Mouse (Mus musculus) midbrain, embryonic 13.5 days (tissue): Measurements from ENCODE around the gene Nppa. TPM values are rescaled to one million over a fixed set of nuclear protein-coding genes. Genes with fewer than 3 reads are reported as not detected.

Experiments used
- ATAC-seq: fragments of 200-750 bp; cut with Nextera tagmentation; 2 replicates; pipeline ENCODE4 v1.8.0; 2017; ENCODE audit warnings: mild to moderate bottlenecking, moderate TSS enrichment, moderate library complexity
- H3K27ac ChIP-seq: fragments of 300-500 bp; sonication (generic); 2 replicates; pipeline ENCODE4 v1.5.1; 2015; ENCODE audit warnings: inconsistent platforms, mild to moderate bottlenecking, moderate library complexity
- H3K27me3 ChIP-seq: fragments of 300-500 bp; sonication (generic); 2 replicates; pipeline ENCODE4 v1.6.1; 2015; ENCODE audit warnings: mild to moderate bottlenecking, inconsistent platforms
- H3K36me3 ChIP-seq: fragments of 300-500 bp; sonication (generic); 2 replicates; pipeline ENCODE4 v1.6.1; 2015; ENCODE audit warnings: mild to moderate bottlenecking, inconsistent platforms
- H3K4me1 ChIP-seq: fragments of 300-500 bp; sonication (generic); replicated peaks from 2 replicates; pipeline ENCODE4 v1.6.1; 2015; ENCODE audit warnings: inconsistent platforms
- H3K4me2 ChIP-seq: fragments of 300-500 bp; sonication (generic); replicated peaks from 2 replicates; pipeline ENCODE4 v1.6.1; 2015; ENCODE audit warnings: moderate library complexity, mild to moderate bottlenecking, inconsistent platforms
- H3K4me3 ChIP-seq: fragments of 300-500 bp; sonication (generic); replicated peaks from 2 replicates; pipeline ENCODE4 v1.5.1; 2015; ENCODE audit warnings: mild to moderate bottlenecking, inconsistent platforms
- H3K9ac ChIP-seq: fragments of 300-500 bp; sonication (generic); replicated peaks from 2 replicates; pipeline ENCODE4 v1.6.1; 2015; ENCODE audit warnings: mild to moderate bottlenecking, inconsistent platforms
- H3K9me3 ChIP-seq: fragments of 300-500 bp; sonication (generic); 2 replicates; pipeline ENCODE4 v1.6.1; 2016; ENCODE audit warnings: mild to moderate bottlenecking, inconsistent platforms
- WGBS: fragments of 180-500 bp; shearing (Covaris S2); methylation state at CpG from one replicate; pipeline ENCODE4 v1.1.7; 2015; 5-methylcytosine and 5-hydroxymethylcytosine counted together
- polyA plus RNA-seq: library from polyadenylated mRNA; unstranded; fragments of >200 nt; fragmentation: Nextera tagmentation; extraction: Ambion mirVana; gene quantifications from 2 replicates; pipeline ENCODE4 v1.2.1, GENCODE M21; 2015

The Nppa gene
- polyA plus RNA-seq, result 2.5 and 3.4 TPM in 2 replicates

DNA sequence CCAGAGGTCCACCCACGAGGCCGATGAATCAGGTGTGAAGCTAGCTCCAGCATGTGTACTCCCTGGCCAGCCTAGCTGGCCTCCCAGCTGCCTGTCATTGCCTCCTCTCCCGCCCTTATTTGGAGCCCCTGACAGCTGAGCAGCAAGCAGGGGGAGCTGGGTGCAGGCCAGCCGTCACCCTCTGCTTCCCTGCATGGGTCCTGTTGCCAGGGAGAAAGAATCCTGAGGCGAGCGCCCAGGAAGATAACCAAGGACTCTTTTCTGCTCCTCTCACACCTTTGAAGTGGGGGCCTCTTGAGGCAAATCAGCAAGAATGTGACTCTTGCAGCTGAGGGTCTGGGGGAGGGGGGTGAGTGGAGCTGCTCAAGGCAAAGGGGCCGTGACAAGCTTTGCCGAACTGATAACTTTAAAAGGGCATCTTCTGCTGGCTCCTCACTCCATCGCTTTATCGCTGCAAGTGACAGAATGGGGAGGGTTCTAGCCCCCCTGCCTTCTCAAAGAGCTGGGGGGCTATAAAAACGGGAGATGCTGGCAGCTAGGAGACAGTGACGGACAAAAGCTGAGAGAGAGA is at the start of gene Nppa:
Gene Nppa (plus strand): TSS at position 521 of the 571 bp plus-strand sequence.
- 39% methylated on average over 12 of the region's 12 CpGs for WGBS

DNA sequence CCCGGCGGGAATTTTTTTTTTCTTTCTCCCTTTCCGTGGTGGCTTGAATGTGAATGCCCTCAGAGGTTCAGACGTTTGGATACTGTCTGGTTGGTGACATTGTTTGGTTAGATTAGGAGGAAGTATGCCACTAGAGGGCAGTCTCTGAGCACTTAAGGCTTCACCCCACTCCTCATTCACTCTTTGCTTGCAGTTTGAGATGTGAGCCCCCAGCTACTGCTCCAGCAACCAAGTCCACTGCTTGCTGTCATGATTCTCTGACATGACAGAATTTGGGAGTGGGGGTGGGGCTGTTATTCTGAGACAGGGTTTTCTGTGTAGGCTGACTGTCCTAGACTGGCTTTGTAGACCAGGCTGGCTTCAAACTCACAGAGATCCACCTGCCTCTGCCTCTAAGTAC is 46.9 kb upstream of the Nppa start:
- WGBS, result 13% methylated on average over 4 of the region's 4 CpGs
- Histone ChIP-seq H3K36me3 (peaks cover 3% of the 10 kb centered on the region), H3K9me3 (no peaks in the 10 kb centered on the region), H3K4me1 (no peaks in the 10 kb centered on the region), H3K27ac (no peak overlapping the region), H3K27me3 (no peaks in the 10 kb centered on the region), H3K9ac (no peak overlapping the region), H3K4me3 (no peak overlapping the region), H3K4me2 (no peak overlapping the region)
- ATAC-seq, result peak; percentile 55; the same call in 1 of the 2 replicates

More for the DNA sequence above, at the start of gene Nppa:
- Histone ChIP-seq H3K4me2 (peak within 1 kb of the TSS; percentile 2; the same call in 1 of the 2 replicates), H3K36me3 (peaks cover 26% of the 10 kb centered on the region), H3K4me1 (peaks cover 28% of the 10 kb centered on the region), H3K27ac (peak within 1 kb of the TSS; percentile 80), H3K4me3 (no peak within 1 kb of the TSS), H3K9me3 (no peaks in the 10 kb centered on the region), H3K27me3 (no peaks in the 10 kb centered on the region), H3K9ac (peak within 1 kb of the TSS; percentile 28; the same call in 1 of the 2 replicates)
- peak; percentile 57 for ATAC-seq

DNA sequence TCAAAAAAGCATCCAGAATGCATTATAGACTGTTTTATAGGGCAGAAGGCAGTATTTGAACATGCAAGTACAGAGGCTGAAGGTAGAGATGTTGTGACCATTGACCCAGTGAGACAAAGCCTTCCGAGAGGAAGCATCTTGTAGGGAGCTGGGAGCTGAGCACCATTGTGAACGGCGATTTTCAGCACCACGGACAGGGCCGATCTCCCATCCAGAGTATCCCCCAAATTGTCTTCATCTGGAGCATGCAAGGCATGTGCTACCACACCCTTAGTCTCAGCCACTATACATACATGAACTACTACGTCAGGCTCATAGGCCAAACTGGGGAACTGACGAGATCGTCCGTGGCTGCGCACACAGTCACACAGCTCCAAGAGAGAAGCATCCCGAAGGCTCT is 43.4 kb upstream of the Nppa start:
- no peaks in the 10 kb centered on the region for H3K4me1 ChIP-seq
- no peak overlapping the region for H3K27ac ChIP-seq
- H3K9me3 ChIP-seq, result no peaks in the 10 kb centered on the region
- ATAC-seq, result no peak
- 48% methylated on average over 11 of the region's 11 CpGs for WGBS
- H3K9ac ChIP-seq, result no peak overlapping the region
- H3K4me2 ChIP-seq, result no peak overlapping the region
- H3K27me3 ChIP-seq, result no peaks in the 10 kb centered on the region
- no peak overlapping the region for H3K4me3 ChIP-seq
- H3K36me3 ChIP-seq, result no peaks in the 10 kb centered on the region

DNA sequence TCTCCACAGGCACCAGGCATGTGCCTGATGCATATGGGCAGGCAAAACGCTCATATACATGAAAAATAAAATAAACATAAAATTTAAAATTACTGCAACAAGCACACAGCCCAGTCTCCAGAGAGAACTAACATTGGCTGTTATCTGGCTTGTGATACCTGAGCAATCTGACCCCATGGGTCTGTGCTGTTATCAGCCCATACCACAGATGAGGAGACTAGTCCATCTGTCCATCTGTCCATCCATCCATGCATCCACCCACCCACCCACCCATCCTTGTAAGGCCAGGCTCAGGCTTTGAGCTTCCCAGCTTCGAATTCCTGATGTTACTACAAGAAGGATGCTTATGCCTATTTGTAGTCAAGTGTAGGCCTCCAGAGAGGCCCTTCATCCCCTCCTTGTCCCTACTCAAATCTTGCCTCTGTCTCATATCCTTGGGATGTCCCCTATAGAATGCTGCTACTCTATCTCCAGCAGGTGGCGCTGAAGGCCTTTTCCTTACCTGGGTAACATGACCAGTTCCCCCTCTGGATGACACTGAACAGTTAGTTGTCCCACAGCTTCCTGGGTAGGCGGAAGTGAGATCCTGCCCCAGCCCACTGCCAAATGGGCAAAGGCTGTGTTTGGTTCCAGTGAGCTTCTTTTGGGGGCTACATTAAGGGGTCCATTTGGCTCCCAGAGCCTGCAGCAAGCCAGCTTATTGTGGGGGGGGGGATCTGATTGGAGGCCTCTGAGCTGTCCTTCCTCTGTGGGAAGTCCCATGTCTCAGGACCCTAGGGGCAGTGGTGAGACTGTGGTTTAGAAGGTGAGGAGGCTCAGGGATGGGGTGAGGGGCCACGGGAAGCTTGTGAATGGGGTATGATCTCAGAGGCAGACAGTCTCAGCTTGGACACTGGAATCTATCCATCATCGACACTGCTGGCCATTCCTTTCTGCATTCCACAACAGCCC is 40.4 kb upstream of the Nppa start:
- H3K27ac ChIP-seq, result no peak overlapping the region
- 47% methylated on average over 6 of the region's 6 CpGs for WGBS
- no peak overlapping the region for H3K4me2 ChIP-seq
- H3K36me3 ChIP-seq, result no peaks in the 10 kb centered on the region
- ATAC-seq, result peak; percentile 90
- no peaks in the 10 kb centered on the region for H3K4me1 ChIP-seq
- H3K9ac ChIP-seq, result no peak overlapping the region
- no peaks in the 10 kb centered on the region for H3K27me3 ChIP-seq
- H3K9me3 ChIP-seq, result no peaks in the 10 kb centered on the region
- H3K4me3 ChIP-seq, result no peak overlapping the region

DNA sequence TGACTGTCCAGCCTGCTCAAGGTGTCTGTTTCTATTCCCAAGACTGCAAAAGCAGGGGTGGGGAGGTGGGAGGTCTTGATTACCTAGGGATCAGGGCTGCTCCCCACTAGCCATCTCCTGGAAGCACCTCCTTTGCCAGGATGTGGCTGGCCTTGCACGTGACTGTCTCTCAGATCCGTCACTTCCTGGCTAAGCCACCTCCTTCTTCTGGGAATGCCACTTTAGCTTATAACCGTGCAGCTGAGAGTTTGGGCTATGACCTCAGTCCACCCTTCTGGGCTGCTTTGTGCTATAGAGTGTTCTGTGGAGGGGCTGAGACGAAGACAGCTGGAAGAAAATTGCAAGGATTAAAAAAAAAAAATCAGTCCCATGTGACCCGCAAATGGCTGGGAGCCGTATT is 37.7 kb upstream of the Nppa start:
- 55% methylated on average over 6 of the region's 6 CpGs for WGBS
- 0 out of 2 replicates have a peak, but pooled peaks have one; percentile 9 for ATAC-seq
- no peaks in the 10 kb centered on the region for H3K27me3 ChIP-seq
- H3K9ac ChIP-seq, result no peak overlapping the region
- H3K36me3 ChIP-seq, result no peaks in the 10 kb centered on the region
- H3K4me3 ChIP-seq, result no peak overlapping the region
- H3K27ac ChIP-seq, result no peak overlapping the region
- H3K9me3 ChIP-seq, result no peaks in the 10 kb centered on the region
- no peaks in the 10 kb centered on the region for H3K4me1 ChIP-seq
- H3K4me2 ChIP-seq, result no peak overlapping the region

DNA sequence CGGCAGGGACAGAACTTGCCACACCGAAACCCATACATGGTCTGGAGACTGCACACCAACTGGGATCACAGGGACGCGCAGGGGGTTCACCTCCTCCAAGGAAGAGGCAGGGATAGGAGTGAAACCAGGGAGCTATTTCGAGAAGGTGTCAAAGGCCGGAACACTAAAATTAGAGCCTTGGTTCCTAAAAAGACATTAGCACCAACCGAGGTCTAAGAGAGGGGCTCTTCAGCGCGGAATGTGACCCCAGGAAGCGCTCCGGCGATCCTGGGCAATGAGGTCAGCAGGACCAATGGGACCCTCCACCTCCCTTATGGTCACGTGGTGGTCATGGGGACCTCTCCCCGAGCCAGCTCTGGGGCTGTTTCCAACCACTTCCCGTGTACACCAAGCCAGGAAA is 36.9 kb upstream of the Nppa start:
- Histone ChIP-seq H3K27me3 (no peaks in the 10 kb centered on the region), H3K9ac (no peak overlapping the region), H3K36me3 (no peaks in the 10 kb centered on the region), H3K4me1 (no peaks in the 10 kb centered on the region), H3K9me3 (no peaks in the 10 kb centered on the region), H3K4me3 (no peak overlapping the region), H3K4me2 (no peak overlapping the region), H3K27ac (no peak overlapping the region)
- WGBS, result 88% methylated on average over 15 of the region's 15 CpGs
- ATAC-seq, result no peak

DNA sequence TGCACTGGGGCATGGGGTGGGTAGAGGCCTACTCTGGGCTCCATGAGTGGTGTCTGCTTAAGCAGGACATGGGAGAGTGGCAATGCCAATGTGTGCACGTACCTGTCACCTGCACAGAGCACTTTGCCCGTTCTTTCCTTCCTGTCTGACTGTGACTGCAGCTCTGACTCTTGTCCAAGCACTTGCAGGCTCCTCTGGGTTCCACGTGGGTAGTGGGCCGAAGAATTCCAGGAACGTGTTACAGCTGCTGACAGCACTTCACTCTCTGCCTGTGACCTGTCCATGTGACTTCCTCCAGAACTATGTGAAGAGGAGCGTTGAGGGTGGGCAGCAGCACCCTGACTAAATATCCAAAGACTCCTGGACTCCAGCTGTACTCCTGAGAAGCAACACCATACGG is 34.8 kb upstream of the Nppa start:
- Histone ChIP-seq H3K9ac (no peak overlapping the region), H3K9me3 (no peaks in the 10 kb centered on the region), H3K4me1 (no peaks in the 10 kb centered on the region), H3K36me3 (no peaks in the 10 kb centered on the region), H3K27ac (no peak overlapping the region), H3K4me3 (no peak overlapping the region), H3K27me3 (no peaks in the 10 kb centered on the region; the same call in 1 of the 2 replicates), H3K4me2 (no peak overlapping the region)
- no peak for ATAC-seq
- WGBS, result 79% methylated on average over 7 of the region's 7 CpGs

DNA sequence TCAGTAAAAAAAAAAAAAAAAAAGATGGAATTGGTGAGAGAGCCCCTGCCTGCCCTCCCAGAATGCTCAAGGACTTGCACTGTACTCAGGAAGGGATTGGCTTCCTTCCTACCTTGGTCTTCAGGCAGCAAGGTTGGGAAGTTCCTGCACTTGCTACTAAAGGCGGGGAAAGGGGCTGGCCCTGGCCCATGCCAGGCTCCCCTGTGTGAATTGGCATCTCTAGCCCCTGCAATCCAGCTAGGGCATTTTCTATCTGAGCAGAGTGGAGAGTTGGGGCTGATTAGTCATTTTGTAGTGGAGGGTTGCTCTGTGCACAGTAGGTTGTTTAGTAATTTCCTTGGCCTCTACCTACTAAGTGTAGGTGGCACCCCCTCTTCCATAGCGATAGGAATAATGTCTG is 31.7 kb upstream of the Nppa start:
- H3K9me3 ChIP-seq, result no peaks in the 10 kb centered on the region
- H3K27me3 ChIP-seq, result no peaks in the 10 kb centered on the region; the same call in 1 of the 2 replicates
- no peak overlapping the region for H3K4me2 ChIP-seq
- no peak overlapping the region for H3K9ac ChIP-seq
- H3K4me1 ChIP-seq, result no peaks in the 10 kb centered on the region
- no peak overlapping the region for H3K27ac ChIP-seq
- no peak for ATAC-seq
- H3K36me3 ChIP-seq, result no peaks in the 10 kb centered on the region
- 85% methylated on average over 2 of the region's 2 CpGs for WGBS
- no peak overlapping the region for H3K4me3 ChIP-seq

DNA sequence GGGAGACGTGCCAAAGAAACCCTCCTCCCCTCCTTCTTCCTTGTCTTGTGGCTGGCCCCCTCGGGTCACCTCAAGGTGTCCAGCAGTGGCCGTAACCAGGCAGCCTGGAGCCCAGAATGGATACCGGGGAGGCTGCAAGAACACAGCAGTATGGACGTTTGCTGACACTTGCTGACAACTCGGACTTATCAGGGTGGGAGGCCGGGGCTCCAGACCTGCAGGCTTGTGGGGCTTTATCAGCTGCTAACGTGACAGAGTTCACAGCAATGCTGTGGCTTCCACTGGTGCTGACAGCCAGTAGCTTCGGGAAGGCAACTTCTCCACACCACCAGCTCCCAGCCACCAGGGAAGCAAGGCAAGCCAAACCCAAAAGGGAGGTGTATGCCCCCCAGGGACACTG is 31.2 kb upstream of the Nppa start:
- 63% methylated on average over 9 of the region's 9 CpGs for WGBS
- no peak for ATAC-seq
- H3K4me1 ChIP-seq, result no peaks in the 10 kb centered on the region

DNA sequence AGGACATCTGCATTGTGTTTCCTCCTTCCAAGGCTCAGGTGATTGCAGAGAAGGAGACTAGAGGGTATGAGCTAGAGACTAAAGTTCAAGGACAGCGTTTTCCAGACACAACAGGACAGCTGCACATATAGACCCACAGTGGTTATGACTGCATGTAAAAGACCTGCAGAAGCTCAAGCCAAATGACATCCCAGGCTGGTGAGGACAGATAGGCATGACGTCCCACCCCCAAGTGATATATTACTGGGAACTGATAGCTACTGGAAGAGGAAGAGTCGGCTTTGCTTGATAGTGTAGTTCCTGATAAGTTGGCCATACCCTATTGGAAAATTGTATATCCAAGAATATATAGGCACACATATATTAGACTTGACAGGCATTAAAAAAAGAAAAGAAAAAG is 24.3 kb upstream of the Nppa start:
- H3K27me3 ChIP-seq, result no peaks in the 10 kb centered on the region
- H3K4me3 ChIP-seq, result no peak overlapping the region
- H3K4me2 ChIP-seq, result no peak overlapping the region
- 85% methylated on average over 3 of the region's 3 CpGs for WGBS
- no peak overlapping the region for H3K9ac ChIP-seq
- no peak for ATAC-seq
- H3K27ac ChIP-seq, result no peak overlapping the region
- no peaks in the 10 kb centered on the region for H3K4me1 ChIP-seq
- no peaks in the 10 kb centered on the region for H3K36me3 ChIP-seq
- H3K9me3 ChIP-seq, result 0 out of 2 replicates have a peak, but pooled peaks cover 4% of the 10 kb centered on the region

More for the DNA sequence above, 31.2 kb upstream of the Nppa start:
- no peaks in the 10 kb centered on the region; the same call in 1 of the 2 replicates for H3K27me3 ChIP-seq
- H3K36me3 ChIP-seq, result no peaks in the 10 kb centered on the region
- no peaks in the 10 kb centered on the region for H3K9me3 ChIP-seq
- H3K4me3 ChIP-seq, result no peak overlapping the region
- H3K4me2 ChIP-seq, result no peak overlapping the region
- H3K27ac ChIP-seq, result no peak overlapping the region
- no peak overlapping the region for H3K9ac ChIP-seq

DNA sequence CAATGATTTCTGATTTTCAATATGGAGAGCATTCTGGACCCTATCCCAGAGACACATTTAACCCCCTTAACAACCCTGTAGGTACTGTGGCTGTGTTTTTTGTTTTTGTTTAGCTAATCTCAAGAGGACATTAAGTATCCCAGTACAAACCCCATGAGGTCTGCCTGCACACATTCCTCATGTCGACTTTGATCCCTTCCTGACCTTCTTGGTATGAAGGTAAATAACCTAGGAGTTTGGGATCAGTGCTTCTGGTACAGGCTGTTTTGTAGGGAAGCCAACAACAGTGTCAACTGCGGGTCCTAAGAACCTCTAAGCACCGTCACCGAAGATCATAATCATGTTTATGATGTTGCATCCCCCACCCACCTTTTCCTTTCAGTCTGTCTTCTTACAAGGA is 22.8 kb upstream of the Nppa start:
- 79% methylated on average over 4 of the region's 4 CpGs for WGBS

DNA sequence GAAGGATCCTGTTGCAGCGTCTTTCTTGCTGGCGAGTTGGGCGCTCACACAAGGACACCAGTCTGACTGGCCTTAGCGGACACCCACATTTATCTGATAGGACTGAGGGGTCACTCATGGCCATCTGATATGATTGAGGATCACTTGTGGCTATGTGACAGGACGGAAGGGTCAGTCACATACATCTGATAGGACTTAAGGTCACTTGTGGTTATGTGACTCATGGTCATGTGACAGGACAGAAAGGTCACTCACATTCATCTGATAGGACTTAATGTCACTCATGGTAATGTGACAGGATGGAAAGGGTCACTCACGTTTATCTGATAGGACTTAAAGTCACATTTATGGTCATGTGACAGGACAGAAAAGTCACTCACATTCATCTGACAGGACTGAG is 22.1 kb upstream of the Nppa start:
- H3K27me3 ChIP-seq, result no peaks in the 10 kb centered on the region
- no peak overlapping the region for H3K4me2 ChIP-seq
- H3K4me1 ChIP-seq, result no peaks in the 10 kb centered on the region
- no peak overlapping the region for H3K27ac ChIP-seq
- H3K4me3 ChIP-seq, result no peak overlapping the region
- ATAC-seq, result no peak
- H3K9me3 ChIP-seq, result 0 out of 2 replicates have a peak, but pooled peaks cover 4% of the 10 kb centered on the region
- H3K36me3 ChIP-seq, result no peaks in the 10 kb centered on the region
- whole genome bisulfite sequencing, result 95% methylated on average over 6 of the region's 6 CpGs
- H3K9ac ChIP-seq, result no peak overlapping the region

More for the DNA sequence above, 22.8 kb upstream of the Nppa start:
- H3K4me1 ChIP-seq, result no peaks in the 10 kb centered on the region
- H3K4me2 ChIP-seq, result no peak overlapping the region
- no peak overlapping the region for H3K9ac ChIP-seq
- no peaks in the 10 kb centered on the region for H3K36me3 ChIP-seq
- no peak overlapping the region for H3K27ac ChIP-seq
- 0 out of 2 replicates have a peak, but pooled peaks cover 4% of the 10 kb centered on the region for H3K9me3 ChIP-seq
- H3K27me3 ChIP-seq, result no peaks in the 10 kb centered on the region
- no peak for ATAC-seq
- no peak overlapping the region for H3K4me3 ChIP-seq
